Mouse (Mus musculus) thymus, postnatal 14 days (tissue): Measurements from ENCODE around the gene 9130019O22Rik.
"Not testable (repeated sequence)": the region's sequence is repeated elsewhere in the genome, so short reads cannot be mapped to it uniquely, and the experiment has no call there.

Experiments used
- DNase-seq: peaks from one replicate; pipeline ENCODE4 v3.0.0; 2021

Gene 9130019O22Rik

GRCm38 (mm10) chr7:127386641-127387392 lies at the start of gene 9130019O22Rik:
Gene 9130019O22Rik (minus strand): TSS chr7:127387166.
- peak; percentile 93 for DNase-seq

- no peak for DNase-seq
These were observed 48.2 kb upstream of the 9130019O22Rik start for GRCm38 (mm10) chr7:127435206-127435605.

GRCm38 (mm10) chr7:127426354-127426753 lies 39.4 kb upstream of the 9130019O22Rik start:
- DNase-seq, result no peak

GRCm38 (mm10) chr7:127425911-127426310 lies 38.9 kb upstream of the 9130019O22Rik start:
- DNase-seq, result no peak

GRCm38 (mm10) chr7:127425291-127425690 lies 38.3 kb upstream of the 9130019O22Rik start:
- no peak for DNase-seq

GRCm38 (mm10) chr7:127422247-127422646 lies 35.3 kb upstream of the 9130019O22Rik start:
- DNase-seq, result no peak

- peak; percentile 98 for DNase-seq
These were observed 34.6 kb upstream of the 9130019O22Rik start, which contains the start of gene Zfp688 for GRCm38 (mm10) chr7:127421388-127422191. Gene Zfp688 (minus strand): TSS chr7:127422068.

- DNase-seq, result no peak
These were observed 24.5 kb upstream of the 9130019O22Rik start for GRCm38 (mm10) chr7:127411418-127411817.

GRCm38 (mm10) chr7:127406002-127406987 lies 19.3 kb upstream of the 9130019O22Rik start, which contains the start of gene Zfp764:
Gene Zfp764 (minus strand): TSS chr7:127406822.
- DNase-seq, result peak; percentile 89

GRCm38 (mm10) chr7:127404101-127404500 lies 17.1 kb upstream of the 9130019O22Rik start:
- not testable (repeated sequence) for DNase-seq

GRCm38 (mm10) chr7:127402980-127403379 lies 16.0 kb upstream of the 9130019O22Rik start:
- peak; percentile 32 for DNase-seq

GRCm38 (mm10) chr7:127400355-127400754 lies 13.4 kb upstream of the 9130019O22Rik start:
- DNase-seq, result no peak

GRCm38 (mm10) chr7:127393944-127394333 lies 7.0 kb upstream of the 9130019O22Rik start:
- DNase-seq, result no peak

GRCm38 (mm10) chr7:127393157-127393943 lies 6.4 kb upstream of the 9130019O22Rik start, which contains the start of gene E430018J23Rik:
Gene E430018J23Rik (minus strand): TSS chr7:127393629.
- peak; percentile 95 for DNase-seq

- DNase-seq, result no peak
These were observed 5.4 kb upstream of the 9130019O22Rik start for GRCm38 (mm10) chr7:127392251-127392824.

GRCm38 (mm10) chr7:127391538-127391937 lies 4.6 kb upstream of the 9130019O22Rik start:
- no peak for DNase-seq

GRCm38 (mm10) chr7:127390306-127390705 lies 3.3 kb upstream of the 9130019O22Rik start:
- no peak for DNase-seq

- not testable (repeated sequence) for DNase-seq
These were observed 1.2 kb upstream of the 9130019O22Rik start for GRCm38 (mm10) chr7:127388201-127388600.

- DNase-seq, result not testable (repeated sequence)
These were observed 1.4 kb downstream of the 9130019O22Rik start for GRCm38 (mm10) chr7:127385560-127385959.

- DNase-seq, result no peak
These were observed 8.6 kb downstream of the 9130019O22Rik start for GRCm38 (mm10) chr7:127378310-127378921.
